Mouse (Mus musculus) retina, adult 2 months (tissue): ENCODE results near the gene Cyp21a1.
"Not testable (repeated sequence)": the region's sequence is repeated elsewhere in the genome, so short reads cannot be mapped to it uniquely, and the experiment has no call there.

Source experiments
- DNase-seq: peaks from one replicate; pipeline ENCODE4 v3.0.0-alpha.2; 2012; ENCODE audit warnings: low read depth, low spot score

Cyp21a1 gene

GRCm38 (mm10) chr17:34804301-34804700 is at the start of gene Cyp21a1:
Gene Cyp21a1 (minus strand): TSS chr17:34804561.
- DNase-seq = not testable (repeated sequence)

GRCm38 (mm10) chr17:34853511-34853910 is 49.1 kb upstream of the Cyp21a1 start:
- DNase-seq = no peak

GRCm38 (mm10) chr17:34850517-34851125 is 46.3 kb upstream of the Cyp21a1 start:
- no peak for DNase-seq

- peak; percentile 93 for DNase-seq
These were observed 45.6 kb upstream of the Cyp21a1 start, which contains the start of the genes Skiv2l and Nelfe for GRCm38 (mm10) chr17:34849722-34850516. Gene Skiv2l (minus strand): TSS chr17:34850210. Gene Nelfe (plus strand): TSS chr17:34850391.

- DNase-seq = no peak
These were observed 43.3 kb upstream of the Cyp21a1 start for GRCm38 (mm10) chr17:34847615-34848014.

DNA sequence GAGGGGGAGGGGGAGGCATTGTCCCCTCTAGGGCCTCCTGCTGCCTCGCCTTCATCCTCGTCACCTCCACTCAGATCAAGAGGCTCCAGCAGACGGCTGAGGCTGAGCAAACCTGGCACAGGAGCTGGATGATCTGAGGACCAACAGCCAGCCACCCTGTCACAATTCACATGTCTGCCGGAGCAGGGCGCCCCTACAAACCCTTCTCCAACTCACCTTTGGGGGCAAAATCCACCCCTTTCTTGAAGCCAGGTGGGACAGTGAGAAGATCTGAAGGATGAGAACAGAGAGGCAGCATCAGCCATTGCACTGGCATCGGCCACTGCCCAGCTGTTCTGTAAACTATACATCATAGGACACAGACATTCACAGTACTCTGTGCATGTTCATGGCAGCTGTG is 42.8 kb upstream of the Cyp21a1 start:
- no peak for DNase-seq

GRCm38 (mm10) chr17:34844884-34845283 is 40.5 kb upstream of the Cyp21a1 start:
- DNase-seq = no peak

- no peak for DNase-seq
These were observed 36.5 kb upstream of the Cyp21a1 start for GRCm38 (mm10) chr17:34840736-34841307.

- no peak for DNase-seq
These were observed 34.4 kb upstream of the Cyp21a1 start for GRCm38 (mm10) chr17:34838785-34839184.

DNA sequence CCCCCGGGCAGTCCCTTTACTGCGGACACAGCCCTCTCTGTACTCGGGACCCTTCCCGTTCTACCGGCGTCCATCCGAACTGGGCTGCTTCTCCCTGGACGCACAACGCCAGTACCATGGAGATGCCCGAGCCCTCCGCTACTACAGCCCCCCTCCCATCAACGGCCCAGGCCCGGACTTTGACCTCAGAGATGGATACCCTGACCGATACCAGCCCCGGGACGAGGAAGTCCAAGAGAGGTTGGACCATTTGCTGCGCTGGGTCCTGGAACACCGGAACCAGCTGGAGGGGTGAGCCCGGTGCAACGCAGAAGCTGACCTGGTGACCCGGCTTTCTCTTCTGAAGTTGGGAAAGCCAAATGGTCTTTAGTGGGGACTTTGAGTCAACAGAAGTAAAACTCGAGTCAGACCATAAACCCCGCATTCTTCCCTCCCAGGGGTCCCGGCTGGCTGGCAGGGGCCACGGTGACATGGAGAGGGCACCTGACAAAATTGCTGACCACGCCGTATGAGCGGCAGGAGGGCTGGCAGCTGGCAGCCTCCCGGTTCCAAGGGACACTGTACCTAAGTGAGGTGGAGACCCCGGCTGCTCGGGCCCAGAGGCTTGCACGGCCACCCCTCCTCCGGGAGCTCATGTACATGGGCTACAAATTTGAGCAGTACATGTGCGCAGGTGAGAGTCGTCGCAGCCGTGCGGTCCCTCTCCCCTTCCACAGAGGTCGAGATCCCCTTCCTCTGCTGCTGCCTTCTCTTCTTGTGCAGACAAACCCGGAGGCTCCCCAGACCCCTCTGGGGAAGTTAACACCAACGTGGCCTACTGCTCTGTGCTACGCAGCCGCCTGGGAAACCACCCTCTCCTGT is 33.3 kb upstream of the Cyp21a1 start:
- DNase-seq = no peak

GRCm38 (mm10) chr17:34836856-34837221 is 32.5 kb upstream of the Cyp21a1 start, which contains the start of the genes Stk19 and Dxo:
Gene Stk19 (minus strand): TSS chr17:34836945.
Gene Dxo (plus strand): TSS chr17:34837019.
- peak; percentile 90 for DNase-seq

- no peak for DNase-seq
These were observed 31.9 kb upstream of the Cyp21a1 start for GRCm38 (mm10) chr17:34836155-34836855.

DNA sequence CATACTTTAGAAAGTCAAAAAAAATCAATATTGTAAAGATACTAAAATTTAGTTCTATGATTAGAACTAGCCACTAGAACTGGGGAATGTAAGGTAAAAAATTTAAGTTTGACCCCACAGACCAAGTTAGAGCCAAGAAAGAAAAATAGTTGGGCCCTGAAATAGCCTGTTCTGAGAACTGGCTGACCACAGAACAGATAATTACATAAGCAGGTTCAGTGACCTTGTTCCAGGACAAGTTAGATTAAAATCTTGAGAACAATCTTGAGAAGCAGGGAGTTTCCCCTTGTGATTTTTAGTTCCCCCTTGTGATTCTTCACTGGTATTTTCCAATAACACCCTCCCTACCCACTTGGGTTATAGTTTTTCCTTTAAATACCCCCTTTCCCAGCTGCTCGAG is 26.4 kb upstream of the Cyp21a1 start:
- not testable (repeated sequence) for DNase-seq

DNA sequence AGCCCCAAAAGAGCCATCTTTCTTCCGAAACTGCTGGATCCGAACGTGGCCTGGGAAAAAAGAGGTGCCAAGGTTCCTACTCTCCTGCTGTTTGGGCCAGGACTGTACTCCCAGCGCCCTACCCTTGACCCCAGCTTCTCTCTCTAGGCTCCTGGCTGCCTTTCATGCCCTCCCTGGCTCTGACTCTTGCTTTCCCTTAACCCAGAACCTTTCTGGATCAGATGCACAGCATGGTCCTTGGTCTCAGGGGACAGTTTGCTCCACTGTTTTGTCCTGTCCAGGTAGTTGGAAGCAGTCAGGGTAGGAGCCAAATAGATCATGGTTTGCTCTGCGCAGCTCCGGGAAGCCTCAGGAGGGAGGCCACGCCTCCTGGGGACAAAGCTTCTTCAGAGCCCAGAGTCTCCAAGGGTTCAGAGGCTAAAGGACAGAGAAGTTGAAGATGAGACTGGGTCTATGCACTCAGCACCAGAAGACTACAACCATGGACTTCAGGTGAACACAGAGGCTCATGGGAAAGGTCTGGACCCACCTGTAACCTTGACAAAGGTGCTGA is 10.5 kb upstream of the Cyp21a1 start:
- no peak for DNase-seq

GRCm38 (mm10) chr17:34813747-34814146 is 9.4 kb upstream of the Cyp21a1 start:
- DNase-seq = not testable (repeated sequence)

- no peak for DNase-seq
These were observed 6.9 kb upstream of the Cyp21a1 start for GRCm38 (mm10) chr17:34811275-34811674.

DNA sequence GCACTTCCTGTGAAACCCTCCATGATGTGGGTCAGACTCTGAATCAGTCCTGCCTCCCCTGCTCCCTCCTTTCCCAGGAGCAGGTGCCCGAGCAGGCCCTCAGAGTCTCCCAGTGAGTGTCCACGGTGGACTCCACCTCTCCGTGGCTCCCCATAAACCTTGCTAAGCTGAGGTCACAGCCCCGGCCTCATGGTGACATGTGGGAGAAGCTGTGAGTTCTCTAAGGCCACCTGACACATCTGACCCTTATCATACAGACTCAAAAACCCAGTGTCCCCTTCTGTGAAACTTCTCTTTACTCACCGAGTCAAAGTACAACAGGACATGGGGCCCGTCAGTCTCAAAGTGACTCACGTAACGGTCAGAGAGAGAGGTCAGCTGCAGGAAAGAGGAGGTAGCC is 6.5 kb upstream of the Cyp21a1 start:
- DNase-seq = not testable (repeated sequence)

- not testable (repeated sequence) for DNase-seq
These were observed 6.0 kb upstream of the Cyp21a1 start for GRCm38 (mm10) chr17:34810411-34810810.

- no peak for DNase-seq
These were observed 4.3 kb upstream of the Cyp21a1 start for GRCm38 (mm10) chr17:34808599-34809205.

DNA sequence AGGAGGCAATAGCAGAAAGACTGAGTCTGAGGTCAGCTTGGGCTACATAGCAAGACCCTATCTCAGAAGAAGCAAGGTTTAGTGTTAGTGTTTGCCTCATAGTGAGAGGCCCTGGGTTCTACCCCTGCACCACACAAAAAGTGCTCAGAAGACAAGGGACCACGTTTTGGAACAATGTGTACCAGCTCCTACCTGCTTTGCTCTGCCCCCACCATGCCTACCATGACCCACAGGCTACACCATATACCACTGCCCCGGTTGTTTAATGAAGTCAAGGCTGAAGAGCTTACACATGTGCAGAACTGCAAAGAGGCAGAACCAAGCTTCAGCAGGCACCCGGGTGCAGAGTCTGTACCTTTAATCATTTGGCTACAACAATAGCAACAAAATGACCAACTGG is 2.8 kb upstream of the Cyp21a1 start:
- DNase-seq = no peak
